Mouse (Mus musculus): ENCODE data around the gene Olfr63. TPM values are rescaled to one million over a fixed set of nuclear protein-coding genes. Genes with fewer than 3 reads are reported as not detected.
A peak's percentile ranks its signal among the peaks of the same experiment; 100 is the strongest.
"Not testable (repeated sequence)": the region's sequence is repeated elsewhere in the genome, so short reads cannot be mapped to it uniquely, and the experiment has no call there.

Gene Olfr63
- 0.04 TPM in 1 of 2 replicates, not detected in the other for polyA plus RNA-seq (2015; fragmentation: Nextera tagmentation; extraction: Ambion mirVana)

- WGBS: 68% methylated on average over 1 of the region's 1 CpGs
- H3K9me3 ChIP-seq (ENCODE audit: low read length): no peaks in the 10 kb centered on the region
- no peak within 1 kb of the TSS for H3K4me3 ChIP-seq (ENCODE audit: low read length)
- no peak for ATAC-seq (ENCODE audit: low FRiP score, low TSS enrichment)
- H3K4me1 ChIP-seq (ENCODE audit: insufficient read depth, low read length): no peaks in the 10 kb centered on the region
- H3K27ac ChIP-seq (ENCODE audit: low read length): no peak within 1 kb of the TSS
- no peak within 1 kb of the TSS for H3K4me2 ChIP-seq (replicated peaks; ENCODE audit: low read depth, low read length)
- H3K9ac ChIP-seq (replicated peaks; ENCODE audit: low read length): no peak within 1 kb of the TSS
- H3K36me3 ChIP-seq (ENCODE audit: insufficient read depth, low read length): no peaks in the 10 kb centered on the region
- 0 out of 2 replicates have a peak, but pooled peaks cover 3% of the 10 kb centered on the region for H3K27me3 ChIP-seq (ENCODE audit: insufficient read depth, low read length)
These were observed at the start of gene Olfr63 for GRCm38 (mm10) chr17:33264376-33264775. TSS of gene Olfr63 (plus strand) at chr17:33264676.

DNA sequence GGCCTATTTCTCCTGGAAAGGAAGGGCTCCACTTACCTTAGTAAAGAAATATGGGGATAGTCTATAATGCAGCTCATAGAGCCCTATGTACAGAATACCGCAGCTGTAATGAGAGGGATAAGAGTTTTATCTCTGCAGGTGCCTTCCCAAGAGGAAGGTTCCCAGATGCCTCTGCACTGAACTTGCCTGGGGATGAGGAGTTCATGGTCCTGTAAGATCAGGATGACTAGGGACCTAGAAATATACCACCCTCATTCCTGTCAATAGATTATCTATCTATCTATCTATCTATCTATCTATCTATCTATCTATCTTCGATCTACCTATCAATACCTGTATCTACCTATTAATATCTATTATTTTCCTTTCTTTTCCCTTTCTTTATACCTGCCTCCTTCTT is 42.9 kb upstream of the Olfr63 start, which contains the start of gene Olfr1564:
Olfr1564 (minus strand) TSS at position 101 of the 400 bp plus-strand sequence.
- H3K4me2 ChIP-seq (replicated peaks; ENCODE audit: low read depth, low read length): no peak within 1 kb of the TSS
- no peak within 1 kb of the TSS for H3K9ac ChIP-seq (replicated peaks; ENCODE audit: low read length)
- no peaks in the 10 kb centered on the region for H3K36me3 ChIP-seq (ENCODE audit: insufficient read depth, low read length)
- WGBS: 81% methylated on average over 2 of the region's 2 CpGs
- no peaks in the 10 kb centered on the region for H3K27me3 ChIP-seq (ENCODE audit: insufficient read depth, low read length)
- H3K4me1 ChIP-seq (ENCODE audit: insufficient read depth, low read length): no peaks in the 10 kb centered on the region
- H3K9me3 ChIP-seq (ENCODE audit: low read length): peaks cover 5% of the 10 kb centered on the region; the same call in 1 of the 2 replicates
- no peak within 1 kb of the TSS for H3K27ac ChIP-seq (ENCODE audit: low read length)
- no peak for ATAC-seq (ENCODE audit: low FRiP score, low TSS enrichment)
- no peak within 1 kb of the TSS for H3K4me3 ChIP-seq (ENCODE audit: low read length)

- H3K9me3 ChIP-seq (ENCODE audit: low read length); H3K4me1 ChIP-seq (ENCODE audit: insufficient read depth, low read length); ATAC-seq (ENCODE audit: low FRiP score, low TSS enrichment); H3K27ac ChIP-seq (ENCODE audit: low read length); H3K4me3 ChIP-seq (ENCODE audit: low read length); H3K27me3 ChIP-seq (ENCODE audit: insufficient read depth, low read length); H3K9ac ChIP-seq (replicated peaks; ENCODE audit: low read length); H3K4me2 ChIP-seq (replicated peaks; ENCODE audit: low read depth, low read length): not testable (repeated sequence)
- 95% methylated on average over 1 of the region's 1 CpGs for WGBS
- H3K36me3 ChIP-seq (ENCODE audit: insufficient read depth, low read length): peaks cover 14% of the 10 kb centered on the region
These were observed 27.8 kb upstream of the Olfr63 start for GRCm38 (mm10) chr17:33236646-33237045.

GRCm38 (mm10) chr17:33254530-33255318 is 9.8 kb upstream of the Olfr63 start, which contains the start of gene Zfp955a:
TSS of gene Zfp955a (minus strand) at chr17:33255145.
- not testable (repeated sequence) for H3K36me3 ChIP-seq (ENCODE audit: insufficient read depth, low read length); H3K4me2 ChIP-seq (replicated peaks; ENCODE audit: low read depth, low read length); H3K27ac ChIP-seq (ENCODE audit: low read length); H3K4me1 ChIP-seq (ENCODE audit: insufficient read depth, low read length); H3K27me3 ChIP-seq (ENCODE audit: insufficient read depth, low read length); H3K9me3 ChIP-seq (ENCODE audit: low read length); H3K9ac ChIP-seq (replicated peaks; ENCODE audit: low read length); H3K4me3 ChIP-seq (ENCODE audit: low read length)
- WGBS: 58% methylated on average over 1 of the region's 34 CpGs
- ATAC-seq (ENCODE audit: low FRiP score, low TSS enrichment): peak; percentile 99

DNA sequence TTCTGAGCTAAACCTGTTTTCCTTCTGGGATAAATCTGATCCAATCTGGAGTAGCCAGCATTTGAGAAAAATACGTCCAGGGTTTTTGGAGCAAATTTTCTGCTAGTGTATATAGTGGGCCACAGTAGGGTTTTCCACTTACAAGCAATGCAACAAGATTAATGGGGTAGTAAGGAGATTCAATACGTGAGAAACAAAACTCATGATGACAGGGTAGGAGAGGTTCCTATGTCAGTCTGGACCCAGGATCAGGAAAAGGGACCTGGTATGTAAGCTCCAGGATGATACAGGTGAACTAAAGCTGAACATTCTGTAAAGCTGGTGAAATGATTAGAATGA is 9.2 kb upstream of the Olfr63 start:
- H3K4me2 ChIP-seq (replicated peaks; ENCODE audit: low read depth, low read length); H3K4me1 ChIP-seq (ENCODE audit: insufficient read depth, low read length); H3K27me3 ChIP-seq (ENCODE audit: insufficient read depth, low read length); H3K36me3 ChIP-seq (ENCODE audit: insufficient read depth, low read length); H3K4me3 ChIP-seq (ENCODE audit: low read length); H3K9ac ChIP-seq (replicated peaks; ENCODE audit: low read length); H3K9me3 ChIP-seq (ENCODE audit: low read length); H3K27ac ChIP-seq (ENCODE audit: low read length): not testable (repeated sequence)
- ATAC-seq (ENCODE audit: low FRiP score, low TSS enrichment): 0 out of 2 replicates have a peak, but pooled peaks have one; percentile 7
- WGBS: no CpG with 5 or more reads among the region's 2 CpGs

- H3K9ac ChIP-seq (replicated peaks; ENCODE audit: low read length): no peak overlapping the region
- H3K27me3 ChIP-seq (ENCODE audit: insufficient read depth, low read length): 0 out of 2 replicates have a peak, but pooled peaks cover 3% of the 10 kb centered on the region
- H3K36me3 ChIP-seq (ENCODE audit: insufficient read depth, low read length): no peaks in the 10 kb centered on the region
- WGBS: 83% methylated on average over 9 of the region's 9 CpGs
- H3K27ac ChIP-seq (ENCODE audit: low read length): no peak overlapping the region
- H3K4me1 ChIP-seq (ENCODE audit: insufficient read depth, low read length): no peaks in the 10 kb centered on the region
- H3K4me3 ChIP-seq (ENCODE audit: low read length): no peak overlapping the region
- no peak overlapping the region for H3K4me2 ChIP-seq (replicated peaks; ENCODE audit: low read depth, low read length)
- H3K9me3 ChIP-seq (ENCODE audit: low read length): no peaks in the 10 kb centered on the region
- ATAC-seq (ENCODE audit: low FRiP score, low TSS enrichment): no peak
These were observed 4.4 kb downstream of the Olfr63 start for GRCm38 (mm10) chr17:33268907-33269306.

DNA sequence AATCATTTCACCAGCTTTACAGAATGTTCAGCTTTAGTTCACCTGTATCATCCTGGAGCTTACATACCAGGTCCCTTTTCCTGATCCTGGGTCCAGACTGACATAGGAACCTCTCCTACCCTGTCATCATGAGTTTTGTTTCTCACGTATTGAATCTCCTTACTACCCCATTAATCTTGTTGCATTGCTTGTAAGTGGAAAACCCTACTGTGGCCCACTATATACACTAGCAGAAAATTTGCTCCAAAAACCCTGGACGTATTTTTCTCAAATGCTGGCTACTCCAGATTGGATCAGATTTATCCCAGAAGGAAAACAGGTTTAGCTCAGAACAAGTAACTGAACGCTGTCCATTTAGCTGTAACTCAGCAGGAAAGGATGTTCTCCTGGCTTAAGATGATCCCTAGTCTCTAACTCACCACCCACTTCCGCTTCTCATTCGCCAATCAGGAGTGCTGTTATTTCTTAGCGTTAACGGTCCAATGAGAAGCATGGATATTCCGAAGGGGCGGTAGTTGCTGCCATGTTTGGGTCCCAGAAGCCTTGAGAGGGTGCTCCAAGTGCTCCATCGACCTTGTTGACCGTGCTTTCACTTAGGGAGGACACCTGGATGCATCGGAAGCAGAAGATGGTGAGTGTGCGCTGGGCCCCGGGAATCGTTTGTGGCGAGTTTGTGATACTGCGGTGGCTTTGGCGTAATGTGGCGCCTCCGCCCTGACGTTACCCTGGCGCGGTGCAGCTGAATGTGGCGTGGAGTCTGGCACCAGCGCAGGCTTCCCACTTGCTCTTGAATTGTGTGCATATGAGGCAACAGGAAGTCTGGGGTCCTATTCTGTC is 24.8 kb downstream of the Olfr63 start, which contains the start of gene Zfp955b:
Zfp955b (plus strand) TSS at position 506 of the 837 bp plus-strand sequence.
- H3K27ac ChIP-seq (ENCODE audit: low read length); H3K27me3 ChIP-seq (ENCODE audit: insufficient read depth, low read length); H3K9me3 ChIP-seq (ENCODE audit: low read length); H3K36me3 ChIP-seq (ENCODE audit: insufficient read depth, low read length); H3K9ac ChIP-seq (replicated peaks; ENCODE audit: low read length); H3K4me1 ChIP-seq (ENCODE audit: insufficient read depth, low read length); H3K4me2 ChIP-seq (replicated peaks; ENCODE audit: low read depth, low read length): not testable (repeated sequence)
- peak; percentile 100 for ATAC-seq (ENCODE audit: low FRiP score, low TSS enrichment)
- no CpG with 5 or more reads among the region's 25 CpGs for WGBS
- peak within 1 kb of the TSS; percentile 15; the same call in 1 of the 2 replicates for H3K4me3 ChIP-seq (ENCODE audit: low read length)

DNA sequence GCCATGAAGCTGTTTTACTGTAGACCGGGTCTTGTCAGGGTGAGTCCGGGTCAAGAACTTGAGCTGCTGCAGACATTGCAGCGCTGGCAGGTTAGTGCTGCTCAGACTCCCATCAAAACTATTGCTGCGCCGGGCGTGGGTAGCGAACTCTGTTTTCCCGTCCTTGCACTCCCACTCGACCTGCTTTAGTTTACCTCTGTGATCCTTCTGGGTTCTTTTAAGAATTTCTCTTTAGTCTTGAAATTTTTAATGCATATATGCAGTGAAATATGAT is 25.3 kb downstream of the Olfr63 start:
- not testable (repeated sequence) for H3K4me1 ChIP-seq (ENCODE audit: insufficient read depth, low read length); H3K9ac ChIP-seq (replicated peaks; ENCODE audit: low read length); H3K4me2 ChIP-seq (replicated peaks; ENCODE audit: low read depth, low read length); H3K27me3 ChIP-seq (ENCODE audit: insufficient read depth, low read length); H3K9me3 ChIP-seq (ENCODE audit: low read length); H3K36me3 ChIP-seq (ENCODE audit: insufficient read depth, low read length); ATAC-seq (ENCODE audit: low FRiP score, low TSS enrichment); H3K27ac ChIP-seq (ENCODE audit: low read length)
- WGBS: no CpG with 5 or more reads among the region's 9 CpGs
- H3K4me3 ChIP-seq (ENCODE audit: low read length): peak overlapping the region; percentile 15; the same call in 1 of the 2 replicates
